Mouse (Mus musculus): Measurements from ENCODE around the gene Zfp618. TPM values are rescaled to one million over a fixed set of nuclear protein-coding genes. Genes with fewer than 3 reads are reported as not detected.
A peak's percentile ranks its signal among the peaks of the same experiment; 100 is the strongest.

Gene Zfp618
- total and polyA plus RNA-seq, 2 experiments from 2014 or later: 4.2 to 7.5 TPM

DNA sequence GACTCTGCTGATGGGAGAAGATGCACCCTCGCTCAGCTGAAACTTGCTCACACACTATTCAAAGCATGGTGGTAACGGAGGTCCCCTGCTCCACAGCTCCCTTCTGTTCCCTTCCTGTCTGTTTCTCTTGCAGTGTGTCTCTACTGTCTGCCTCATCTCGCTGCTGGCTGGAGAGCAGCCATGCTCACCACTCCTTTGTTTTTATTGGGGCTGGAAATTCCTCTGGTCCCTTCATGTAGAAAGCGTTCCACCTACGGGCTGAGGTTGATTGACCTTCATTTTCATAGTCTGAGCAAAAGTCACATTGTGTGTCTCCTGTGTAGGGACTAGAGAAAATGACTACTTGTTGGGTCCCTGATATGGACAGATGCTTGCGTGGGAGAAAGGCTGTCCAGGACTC lies 102.4 kb downstream of the Zfp618 start:
- 70% methylated on average over 6 of the region's 6 CpGs for WGBS
- no peak for DNase-seq (ENCODE audit: low spot score)
- Histone ChIP-seq H3K36me3 (replicated peaks; ENCODE audit: control insufficient read depth, insufficient read depth, low read length) (no peaks in the 10 kb centered on the region), H3K4me3 (ENCODE audit: low read depth, low read length) (no peak overlapping the region), H3K9ac (replicated peaks; ENCODE audit: low read depth, low read length) (no peak overlapping the region), H3K4me2 (ENCODE audit: low read depth, low read length) (no peak overlapping the region), H3K27ac (ENCODE audit: low read depth) (no peak overlapping the region), H3K27me3 (ENCODE audit: control insufficient read depth, insufficient read depth, low read length) (no peaks in the 10 kb centered on the region), H3K9me3 (replicated peaks; ENCODE audit: control insufficient read depth, low read length) (no peaks in the 10 kb centered on the region), H3K4me1 (ENCODE audit: control insufficient read depth, insufficient read depth) (peaks cover 13% of the 10 kb centered on the region)
- no peak for ATAC-seq (ENCODE audit: insufficient read depth, low read depth)
- TF ChIP-seq EP300 (IDR thresholded peaks at IDR 0.05; ENCODE audit: low read depth): no peak
- TF ChIP-seq CTCF (IDR thresholded peaks at IDR 0.05; ENCODE audit: low read depth): no peak

DNA sequence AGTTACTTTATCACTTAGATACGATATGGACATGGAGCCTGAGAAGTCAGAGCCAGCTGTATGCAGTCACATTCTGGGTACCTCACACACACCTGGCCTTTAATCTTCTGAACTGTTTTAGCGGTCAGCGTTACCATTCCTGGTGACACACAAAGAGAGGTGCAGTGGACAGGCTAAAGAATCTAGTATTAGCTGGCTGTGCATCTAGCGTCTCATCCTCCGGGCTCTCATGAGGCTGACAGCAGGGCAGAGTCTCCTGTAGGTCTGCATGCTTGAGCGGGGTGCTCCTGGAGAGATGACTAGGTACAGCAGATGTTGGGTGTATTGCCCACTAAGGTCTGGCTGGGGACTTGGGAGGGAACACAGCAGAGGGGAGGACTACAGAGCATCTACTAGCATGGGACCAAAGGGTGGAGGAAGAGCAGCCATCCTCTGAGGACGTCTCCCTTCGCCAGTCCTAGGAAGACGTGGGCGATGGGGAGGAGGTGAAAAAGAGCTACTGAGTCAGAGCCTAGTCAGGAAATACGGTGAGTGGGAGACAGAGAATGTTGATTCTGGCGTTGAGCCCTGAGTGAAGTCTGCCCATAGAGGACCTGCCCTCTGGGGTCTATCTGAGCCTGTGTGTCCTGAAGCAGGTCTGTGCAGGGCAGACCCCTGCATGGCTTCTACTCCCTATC lies 103.3 kb downstream of the Zfp618 start:
- Histone ChIP-seq H3K4me1 (ENCODE audit: control insufficient read depth, insufficient read depth) (peaks cover 17% of the 10 kb centered on the region), H3K36me3 (replicated peaks; ENCODE audit: control insufficient read depth, insufficient read depth, low read length) (no peaks in the 10 kb centered on the region), H3K4me3 (ENCODE audit: low read depth, low read length) (no peak overlapping the region), H3K4me2 (ENCODE audit: low read depth, low read length) (no peak overlapping the region), H3K9ac (replicated peaks; ENCODE audit: low read depth, low read length) (no peak overlapping the region), H3K9me3 (replicated peaks; ENCODE audit: control insufficient read depth, low read length) (no peaks in the 10 kb centered on the region), H3K27me3 (ENCODE audit: control insufficient read depth, insufficient read depth, low read length) (no peaks in the 10 kb centered on the region), H3K27ac (ENCODE audit: low read depth) (no peak overlapping the region)
- DNase-seq (ENCODE audit: low spot score): no peak
- WGBS: 81% methylated on average over 12 of the region's 12 CpGs
- TF ChIP-seq CTCF (IDR thresholded peaks at IDR 0.05; ENCODE audit: low read depth): no peak
- no peak for TF ChIP-seq EP300 (IDR thresholded peaks at IDR 0.05; ENCODE audit: low read depth)
- ATAC-seq (ENCODE audit: insufficient read depth, low read depth): no peak

- Histone ChIP-seq H3K27ac (ENCODE audit: low read depth) (peak overlapping the region; percentile 20; the same call in 1 of the 2 replicates), H3K4me1 (ENCODE audit: control insufficient read depth, insufficient read depth) (peaks cover 17% of the 10 kb centered on the region), H3K9ac (replicated peaks; ENCODE audit: low read depth, low read length) (no peak overlapping the region), H3K4me3 (ENCODE audit: low read depth, low read length) (no peak overlapping the region), H3K9me3 (replicated peaks; ENCODE audit: control insufficient read depth, low read length) (no peaks in the 10 kb centered on the region), H3K4me2 (ENCODE audit: low read depth, low read length) (no peak overlapping the region), H3K36me3 (replicated peaks; ENCODE audit: control insufficient read depth, insufficient read depth, low read length) (no peaks in the 10 kb centered on the region), H3K27me3 (ENCODE audit: control insufficient read depth, insufficient read depth, low read length) (no peaks in the 10 kb centered on the region)
- 37% methylated on average over 15 of the region's 15 CpGs for WGBS
- DNase-seq (ENCODE audit: low spot score) (peak; percentile 45), ATAC-seq (ENCODE audit: insufficient read depth, low read depth) (peak; percentile 66; the same call in 1 of the 2 replicates)
- TF ChIP-seq EP300 (IDR thresholded peaks at IDR 0.05; ENCODE audit: low read depth) (no peak), CTCF (IDR thresholded peaks at IDR 0.05; ENCODE audit: low read depth) (no peak)
Measured at GRCm38 (mm10) chr4:63071413-63072260, 106.3 kb downstream of the Zfp618 start.

- Histone ChIP-seq H3K36me3 (replicated peaks; ENCODE audit: control insufficient read depth, insufficient read depth, low read length) (no peaks in the 10 kb centered on the region), H3K4me1 (ENCODE audit: control insufficient read depth, insufficient read depth) (peaks cover 17% of the 10 kb centered on the region), H3K9ac (replicated peaks; ENCODE audit: low read depth, low read length) (no peak overlapping the region), H3K4me2 (ENCODE audit: low read depth, low read length) (no peak overlapping the region), H3K9me3 (replicated peaks; ENCODE audit: control insufficient read depth, low read length) (no peaks in the 10 kb centered on the region), H3K27ac (ENCODE audit: low read depth) (no peak overlapping the region), H3K4me3 (ENCODE audit: low read depth, low read length) (no peak overlapping the region), H3K27me3 (ENCODE audit: control insufficient read depth, insufficient read depth, low read length) (no peaks in the 10 kb centered on the region)
- 71% methylated on average over 2 of the region's 2 CpGs for WGBS
- ATAC-seq (ENCODE audit: insufficient read depth, low read depth) (no peak), DNase-seq (ENCODE audit: low spot score) (no peak)
- TF ChIP-seq CTCF (IDR thresholded peaks at IDR 0.05; ENCODE audit: low read depth) (no peak), EP300 (IDR thresholded peaks at IDR 0.05; ENCODE audit: low read depth) (no peak)
Measured at GRCm38 (mm10) chr4:63073139-63073538, 107.8 kb downstream of the Zfp618 start.

GRCm38 (mm10) chr4:63079159-63079558 lies 113.8 kb downstream of the Zfp618 start:
- Histone ChIP-seq H3K4me1 (ENCODE audit: control insufficient read depth, insufficient read depth) (no peaks in the 10 kb centered on the region; the same call in 1 of the 2 replicates), H3K4me3 (ENCODE audit: low read depth, low read length) (no peak overlapping the region), H3K36me3 (replicated peaks; ENCODE audit: control insufficient read depth, insufficient read depth, low read length) (no peaks in the 10 kb centered on the region), H3K9ac (replicated peaks; ENCODE audit: low read depth, low read length) (no peak overlapping the region), H3K9me3 (replicated peaks; ENCODE audit: control insufficient read depth, low read length) (no peaks in the 10 kb centered on the region), H3K27ac (ENCODE audit: low read depth) (no peak overlapping the region), H3K27me3 (ENCODE audit: control insufficient read depth, insufficient read depth, low read length) (no peaks in the 10 kb centered on the region), H3K4me2 (ENCODE audit: low read depth, low read length) (no peak overlapping the region)
- DNase-seq (ENCODE audit: low spot score): no peak
- WGBS: 66% methylated on average over 7 of the region's 7 CpGs
- no peak for ATAC-seq (ENCODE audit: insufficient read depth, low read depth)
- TF ChIP-seq EP300 (IDR thresholded peaks at IDR 0.05; ENCODE audit: low read depth): no peak
- TF ChIP-seq CTCF (IDR thresholded peaks at IDR 0.05; ENCODE audit: low read depth): no peak

Measured in heart, postnatal 0 days (tissue).